Mouse (Mus musculus) liver, postnatal 0 days (tissue): ENCODE data around the gene Smyd1.

Source experiments
- CTCF ChIP-seq: sonication (generic); IDR thresholded peaks from 2 replicates; pipeline ENCODE4 v1.5.1; 2016; ENCODE audit warnings: antibody characterized with exemption, low read depth
- EP300 ChIP-seq: IDR thresholded peaks from 2 replicates; pipeline ENCODE4 v1.6.1; 2016; ENCODE audit warnings: antibody characterized with exemption, low read depth, mild to moderate bottlenecking

DNA sequence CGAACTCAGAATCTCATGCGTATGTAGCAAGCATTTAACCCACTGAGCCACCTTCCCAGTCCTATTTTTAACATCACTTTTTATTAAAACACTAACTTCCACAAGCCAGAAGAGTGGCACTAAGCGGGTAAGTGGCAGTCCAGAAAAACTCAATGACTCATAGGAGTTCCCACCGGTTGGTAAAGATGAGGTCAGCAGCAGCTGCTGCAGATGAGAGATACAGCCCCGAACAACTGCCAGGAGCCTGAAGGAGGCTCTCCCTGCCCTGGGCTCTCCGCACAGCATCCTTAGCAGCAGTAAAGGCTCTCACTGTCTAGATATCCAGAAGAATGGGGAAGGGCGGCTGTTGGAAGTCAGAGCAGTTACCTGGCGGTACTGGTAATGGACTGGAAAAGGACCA is 71.1 kb downstream of the Smyd1 start:
- TF ChIP-seq CTCF (no peak), EP300 (no peak)
